Mouse (Mus musculus): Measurements from ENCODE around the gene Inpp5a.
"Not testable (repeated sequence)": the region's sequence is repeated elsewhere in the genome, so short reads cannot be mapped to it uniquely, and the experiment has no call there.

Gene Inpp5a

DNA sequence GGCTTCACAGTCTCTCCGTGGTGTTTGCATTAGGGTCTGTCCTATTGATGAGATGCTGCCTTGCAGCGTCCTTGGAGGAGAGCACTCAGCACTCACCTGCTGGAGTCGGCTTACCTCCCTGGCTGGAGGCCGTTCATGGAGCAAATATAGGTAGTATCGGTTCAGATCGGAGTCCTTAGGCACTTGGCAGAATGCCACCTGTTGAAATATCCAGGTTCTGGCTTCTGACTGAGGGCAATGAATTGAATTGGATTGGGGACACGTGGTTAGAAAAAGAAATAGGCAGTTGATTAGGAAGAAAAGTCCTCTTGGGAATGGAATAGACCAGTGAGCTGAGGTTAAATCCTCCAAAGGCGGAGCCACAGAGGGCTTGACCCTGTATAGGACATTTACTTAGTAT lies 12.9 kb downstream of the Inpp5a start:
- no peak for DNase-seq

- no peak for DNase-seq
Observed at GRCm38 (mm10) chr7:139402721-139403120, 13.8 kb downstream of the Inpp5a start.

DNA sequence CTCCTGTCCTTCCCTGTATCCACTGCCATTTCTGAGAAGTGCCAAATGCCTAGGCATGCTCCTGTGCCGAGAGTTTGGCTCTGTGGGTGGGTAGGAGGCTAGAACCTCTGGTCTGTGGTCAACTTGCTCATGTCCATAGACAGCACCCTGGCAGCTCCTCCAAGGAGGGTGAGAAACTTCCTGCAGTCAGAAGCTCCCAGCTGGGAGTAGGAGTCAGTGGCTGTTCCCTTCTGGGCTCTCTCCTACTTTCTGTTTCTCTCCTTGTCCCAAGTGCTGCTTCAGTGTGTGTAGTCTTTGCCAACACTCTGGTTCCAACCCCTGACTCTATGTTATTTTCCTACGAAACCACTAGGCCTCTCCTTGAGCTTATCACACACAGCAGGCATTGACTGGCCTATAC lies 17.7 kb downstream of the Inpp5a start:
- DNase-seq: no peak

- DNase-seq: no peak
Observed at GRCm38 (mm10) chr7:139407966-139408365, 19.1 kb downstream of the Inpp5a start.

DNA sequence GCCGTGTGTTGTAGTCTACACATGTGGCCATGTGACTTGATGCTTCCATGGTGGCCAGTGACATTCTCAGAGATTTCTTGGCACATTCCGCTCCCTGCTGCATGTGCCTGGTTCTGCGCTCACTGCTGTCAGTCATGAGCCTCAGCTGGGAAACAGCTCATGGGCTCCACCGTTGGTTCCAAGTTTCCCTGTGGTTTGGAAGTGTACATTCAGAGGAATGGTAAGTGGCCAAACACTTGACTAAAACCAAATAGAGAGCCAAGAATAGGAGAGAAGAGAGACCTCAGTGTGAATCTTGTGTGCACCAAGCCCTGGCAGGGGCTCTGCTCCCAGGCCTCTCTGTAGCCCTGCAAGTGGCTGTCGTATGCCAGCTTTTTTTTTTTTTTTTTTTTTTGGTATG lies 21.0 kb downstream of the Inpp5a start:
- peak in 1 of 2 experiments; percentile 56 for DNase-seq

DNA sequence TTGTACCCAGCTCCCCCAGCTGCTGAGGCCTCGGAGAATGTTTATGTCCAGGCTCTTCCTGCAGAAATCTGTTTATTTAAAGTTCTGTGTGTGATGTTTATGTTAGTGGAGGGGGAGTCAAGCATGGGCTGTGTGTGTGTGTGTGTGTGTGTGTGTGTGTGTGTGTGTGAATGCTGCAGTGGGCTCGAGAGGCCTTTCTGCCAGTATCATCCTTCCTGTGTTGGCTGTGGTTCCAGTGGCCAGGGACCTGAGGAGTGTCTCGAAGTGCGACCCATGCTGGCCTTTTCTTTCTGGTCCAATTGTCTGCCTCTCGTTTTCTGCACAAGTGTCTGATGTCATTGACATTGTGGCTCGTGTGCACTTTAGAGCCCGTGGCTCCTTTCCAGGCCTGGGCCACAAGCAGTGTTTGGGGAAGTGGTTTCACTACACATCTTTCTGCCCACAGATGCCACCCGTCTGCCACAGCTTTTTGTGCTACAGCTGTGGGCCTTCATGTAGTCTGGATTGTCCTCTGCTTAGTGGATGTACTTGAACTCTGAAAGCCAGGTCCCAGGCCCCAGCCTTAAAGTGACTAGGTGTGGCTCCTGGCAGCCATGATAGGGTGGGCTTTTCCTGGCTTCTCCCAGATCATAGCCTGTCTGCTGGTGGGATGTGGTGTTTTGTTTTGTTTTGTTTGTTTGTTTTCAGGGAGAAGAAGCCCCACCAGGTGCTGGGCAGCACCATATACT lies 23.5 kb downstream of the Inpp5a start:
- peak; percentile 69 to 77 for DNase-seq

DNA sequence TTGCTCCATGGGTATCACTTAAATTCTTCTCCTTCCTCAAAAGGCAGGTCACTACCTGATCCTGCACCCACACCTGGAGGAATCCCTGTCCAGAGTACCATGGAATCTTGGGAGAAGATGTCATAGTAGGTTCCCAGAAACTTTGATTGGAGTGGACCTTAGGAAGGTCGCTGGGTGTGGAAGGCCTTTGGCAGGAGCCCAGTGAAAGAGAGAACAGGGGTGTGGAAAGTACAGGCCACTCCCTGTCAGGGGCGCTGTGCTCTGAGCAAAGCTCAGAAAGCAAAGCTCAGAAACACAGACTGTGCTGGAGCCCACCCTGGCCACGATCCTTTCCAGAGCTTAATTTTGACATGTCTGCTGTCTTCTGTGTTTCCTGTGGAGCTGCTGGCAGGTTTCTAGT lies 24.5 kb downstream of the Inpp5a start:
- DNase-seq: peak in 1 of 2 experiments; percentile 44

GRCm38 (mm10) chr7:139415616-139416225 lies 26.8 kb downstream of the Inpp5a start:
- no peak for DNase-seq

DNA sequence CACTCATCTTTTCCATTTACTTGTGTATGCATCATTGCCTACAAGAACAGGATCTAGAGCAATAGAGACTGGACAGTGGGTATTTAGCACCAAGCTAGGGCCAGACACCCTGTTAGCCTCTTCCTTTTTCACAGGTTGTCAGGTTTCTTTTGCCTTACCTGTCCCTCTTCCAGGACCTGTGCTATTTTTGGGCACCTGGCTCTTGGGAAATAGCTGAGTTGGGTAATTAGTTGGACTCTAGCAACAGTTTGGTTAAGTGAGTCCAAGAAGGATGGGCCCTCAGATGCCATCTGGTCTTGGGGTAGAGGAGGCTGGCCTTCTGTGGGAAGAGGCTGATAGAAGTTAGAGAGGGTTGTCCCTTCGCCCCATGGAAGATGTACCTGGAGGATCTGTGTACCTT lies 29.5 kb downstream of the Inpp5a start:
- DNase-seq: no peak

- DNase-seq: no peak
Observed at GRCm38 (mm10) chr7:139422827-139423226, 33.9 kb downstream of the Inpp5a start.

DNA sequence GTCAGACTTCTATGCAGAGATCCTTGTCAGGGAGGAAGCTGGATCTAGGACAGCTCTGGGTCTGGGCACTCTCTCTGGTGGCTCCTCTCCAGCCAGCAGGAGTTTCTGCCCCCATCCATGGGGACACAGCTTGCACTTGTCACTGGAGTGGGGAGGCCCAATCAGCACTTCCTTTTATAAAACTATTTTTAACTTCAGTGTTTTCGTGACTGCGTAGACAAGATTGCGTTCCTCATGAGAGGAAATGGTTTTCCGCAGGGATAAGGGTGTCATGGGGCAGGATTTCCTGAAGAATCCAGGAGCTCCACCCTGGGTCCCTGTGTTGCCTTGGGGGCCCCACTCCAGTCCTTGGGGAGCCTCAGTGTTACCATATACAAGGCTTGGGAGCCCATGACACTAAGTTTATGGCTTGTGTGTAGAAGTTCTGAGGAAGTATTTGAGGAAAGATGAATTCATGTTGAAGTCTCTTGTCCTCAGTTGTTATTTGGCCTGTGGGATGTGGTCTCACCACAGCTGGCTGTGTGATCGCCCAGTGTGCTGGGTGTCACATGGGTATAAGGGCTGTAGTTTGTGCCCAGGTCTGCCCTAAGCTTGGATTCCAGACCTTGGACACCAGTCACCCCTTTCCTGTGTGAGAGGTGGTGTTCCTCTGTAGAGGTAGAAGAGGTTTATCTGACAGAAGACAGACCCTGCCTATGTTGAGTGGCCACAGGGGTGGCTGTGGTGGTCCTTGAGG lies 45.4 kb downstream of the Inpp5a start:
- peak; percentile 77 to 83 for DNase-seq

DNA sequence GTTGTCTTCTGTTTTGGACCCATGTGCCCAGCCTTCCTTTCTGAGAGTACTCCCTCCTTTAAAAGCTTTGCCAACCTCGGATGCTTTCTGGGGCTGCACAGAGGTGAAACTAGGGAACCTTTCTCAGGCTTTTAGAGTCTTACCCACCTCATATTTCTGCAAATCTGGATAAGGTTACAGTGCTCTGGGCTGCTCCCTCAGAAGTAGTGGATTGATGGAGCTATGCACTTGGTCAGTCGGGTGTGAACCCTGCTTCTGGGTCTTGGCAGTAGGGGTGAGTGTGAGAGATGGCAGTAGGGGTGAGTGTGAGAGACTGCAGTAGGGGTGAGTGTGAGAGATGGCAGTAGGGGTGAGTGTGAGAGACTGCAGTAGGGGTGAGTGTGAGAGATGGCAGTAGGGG lies 46.0 kb downstream of the Inpp5a start:
- not testable (repeated sequence) for DNase-seq

GRCm38 (mm10) chr7:139435749-139436148 lies 46.8 kb downstream of the Inpp5a start:
- no peak for DNase-seq

GRCm38 (mm10) chr7:139436951-139437350 lies 48.0 kb downstream of the Inpp5a start:
- DNase-seq: no peak

GRCm38 (mm10) chr7:139437471-139437870 lies 48.6 kb downstream of the Inpp5a start:
- no peak for DNase-seq

DNA sequence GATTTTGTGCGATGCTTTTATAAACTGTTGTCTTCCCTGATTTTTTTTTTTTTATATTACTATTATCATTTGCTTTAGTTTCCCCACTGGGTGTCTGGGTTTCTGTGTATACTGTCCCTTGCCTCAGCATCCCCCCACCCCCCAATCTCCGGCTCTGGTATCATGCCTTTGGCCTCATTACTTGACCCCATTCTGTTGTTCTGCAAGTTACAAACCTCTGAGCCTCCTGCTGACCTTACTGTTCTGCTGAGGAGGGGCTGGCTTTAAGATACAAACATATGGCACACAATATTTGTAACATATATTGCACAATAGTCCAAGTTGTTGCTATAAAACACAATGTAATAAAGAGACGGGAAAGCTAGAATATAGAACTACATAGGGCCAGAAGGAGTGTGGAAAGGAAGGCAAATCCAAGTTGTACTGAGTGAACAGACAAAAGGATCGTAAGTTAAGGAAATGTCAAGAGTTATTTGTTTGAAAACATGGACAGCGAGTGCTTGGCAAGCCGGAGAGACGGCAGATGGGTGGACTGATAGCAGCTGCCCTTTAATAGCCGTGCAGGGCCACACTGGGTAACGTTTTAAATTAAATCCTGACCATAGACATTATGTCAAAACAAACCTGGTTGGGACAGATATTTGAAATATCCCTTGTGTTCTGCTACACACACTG lies 49.2 kb downstream of the Inpp5a start:
- DNase-seq: peak in 1 of 2 experiments; percentile 44

- DNase-seq: peak in 1 of 2 experiments; percentile 50
Observed at GRCm38 (mm10) chr7:139438601-139438945, 49.7 kb downstream of the Inpp5a start.

GRCm38 (mm10) chr7:139439031-139439430 lies 50.1 kb downstream of the Inpp5a start:
- DNase-seq: no peak

- DNase-seq: peak in 1 of 2 experiments; percentile 46
Observed at GRCm38 (mm10) chr7:139439922-139440895, 51.3 kb downstream of the Inpp5a start.

DNA sequence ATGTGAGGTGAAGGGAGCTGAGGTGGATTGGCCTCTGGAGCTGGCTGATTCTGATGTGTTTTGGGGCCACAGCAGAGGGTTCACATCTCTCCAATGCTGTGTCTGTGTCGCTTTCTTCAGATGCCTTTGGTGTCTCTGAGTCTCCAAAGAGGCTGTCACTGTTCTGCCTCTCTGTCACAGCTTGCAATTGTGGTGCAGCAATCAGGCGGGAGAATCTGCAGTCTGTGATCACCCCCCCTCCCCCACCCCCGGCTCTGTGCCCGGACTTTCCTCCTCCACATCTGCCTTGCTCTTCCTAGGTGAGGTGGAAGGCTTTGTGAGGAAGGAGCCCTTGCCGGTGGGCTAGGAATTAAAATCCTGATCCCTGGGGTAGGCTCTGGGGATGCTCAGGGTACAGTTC lies 52.1 kb downstream of the Inpp5a start:
- no peak for DNase-seq

DNA sequence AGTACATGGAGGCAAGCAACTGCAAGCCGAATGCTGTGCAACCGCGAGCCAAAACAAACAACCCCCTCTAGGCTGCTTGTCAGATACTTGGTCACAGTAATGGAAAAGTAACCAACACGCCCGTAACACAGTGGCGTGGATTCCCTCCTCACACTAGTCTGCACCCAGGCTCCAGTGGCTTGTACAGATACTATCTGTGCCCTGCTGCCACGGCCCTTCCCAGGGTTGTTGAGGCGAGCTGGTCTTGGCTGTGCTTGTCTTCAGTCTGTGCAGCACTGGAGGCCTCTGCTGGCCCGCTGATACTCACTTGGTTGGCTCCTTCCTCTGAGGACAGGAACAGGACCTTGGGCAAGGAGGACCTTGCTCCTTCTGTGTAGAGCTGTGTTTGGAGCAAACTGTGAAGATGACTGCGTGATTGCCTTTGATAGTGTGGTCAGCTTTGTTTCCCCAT lies 52.9 kb downstream of the Inpp5a start:
- DNase-seq: peak; percentile 34 to 62

DNA sequence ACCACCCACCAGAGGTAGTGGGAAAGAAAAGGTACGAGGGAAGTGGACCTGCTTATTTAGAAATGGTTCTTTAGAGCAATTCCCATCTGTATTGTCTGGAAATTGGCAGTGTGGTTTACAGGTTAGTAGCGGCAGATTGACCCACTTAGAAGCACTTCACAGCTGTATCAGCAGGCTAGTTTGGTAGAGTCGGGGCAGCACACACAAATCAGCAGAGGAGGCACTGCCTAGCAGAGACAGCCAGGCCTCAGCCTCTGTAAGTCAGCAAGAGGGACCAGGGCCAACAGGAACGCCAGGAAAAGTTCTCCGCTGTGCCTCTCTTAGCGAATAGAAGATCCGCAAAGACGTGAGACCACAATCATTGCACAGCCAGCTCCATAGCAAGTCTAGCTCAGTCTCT lies 56.7 kb downstream of the Inpp5a start:
- no peak for DNase-seq
